Mouse (Mus musculus) forelimb bud, embryonic 11.5 days (tissue): ENCODE measurements around the gene Rps11.
A peak's percentile ranks its signal among the peaks of the same experiment; 100 is the strongest.

Experiments
- DNase-seq: peaks from one replicate; pipeline ENCODE4 v3.0.0-alpha.2; 2012; ENCODE audit warnings: low read depth, low spot score

Gene Rps11

DNA sequence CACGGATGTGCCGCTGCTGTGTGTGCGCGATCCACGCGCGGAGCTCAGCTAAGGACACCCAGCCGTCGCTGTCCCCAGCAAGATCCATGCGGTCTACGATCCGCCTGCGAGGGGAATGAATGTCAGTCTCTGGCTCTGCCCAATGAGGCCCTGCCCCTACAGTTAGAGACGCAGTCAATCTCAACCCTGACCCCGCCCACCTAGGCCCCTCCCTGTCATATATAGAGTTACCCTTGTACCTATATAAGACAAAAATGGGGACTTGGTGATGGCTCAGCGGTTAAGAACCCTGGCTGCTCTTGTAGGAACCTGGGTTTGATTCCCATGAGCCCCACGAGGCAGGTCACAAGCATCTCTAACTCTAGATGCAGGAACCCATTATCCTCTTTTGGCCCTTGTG lies 35.6 kb downstream of the Rps11 start:
- no peak for DNase-seq

DNA sequence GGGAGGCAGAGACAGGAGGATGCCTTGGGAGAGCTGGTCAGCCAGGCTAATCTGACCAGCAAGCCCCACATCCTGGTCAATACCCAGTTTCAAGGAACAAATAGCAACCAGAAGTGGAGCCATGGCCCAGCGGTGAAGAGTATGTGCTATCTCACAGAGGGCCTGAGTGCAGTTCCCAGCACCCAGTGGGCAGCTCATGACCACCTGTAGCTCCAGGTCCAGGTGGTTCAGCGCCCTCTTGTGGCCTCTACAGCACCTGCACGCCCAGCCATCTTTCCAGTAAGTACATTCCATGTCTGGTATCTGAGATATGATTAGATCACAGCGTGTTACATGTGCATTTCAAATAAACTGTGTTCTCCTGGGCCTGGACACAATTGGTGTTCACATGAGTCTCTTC lies 38.2 kb downstream of the Rps11 start:
- no peak for DNase-seq

DNA sequence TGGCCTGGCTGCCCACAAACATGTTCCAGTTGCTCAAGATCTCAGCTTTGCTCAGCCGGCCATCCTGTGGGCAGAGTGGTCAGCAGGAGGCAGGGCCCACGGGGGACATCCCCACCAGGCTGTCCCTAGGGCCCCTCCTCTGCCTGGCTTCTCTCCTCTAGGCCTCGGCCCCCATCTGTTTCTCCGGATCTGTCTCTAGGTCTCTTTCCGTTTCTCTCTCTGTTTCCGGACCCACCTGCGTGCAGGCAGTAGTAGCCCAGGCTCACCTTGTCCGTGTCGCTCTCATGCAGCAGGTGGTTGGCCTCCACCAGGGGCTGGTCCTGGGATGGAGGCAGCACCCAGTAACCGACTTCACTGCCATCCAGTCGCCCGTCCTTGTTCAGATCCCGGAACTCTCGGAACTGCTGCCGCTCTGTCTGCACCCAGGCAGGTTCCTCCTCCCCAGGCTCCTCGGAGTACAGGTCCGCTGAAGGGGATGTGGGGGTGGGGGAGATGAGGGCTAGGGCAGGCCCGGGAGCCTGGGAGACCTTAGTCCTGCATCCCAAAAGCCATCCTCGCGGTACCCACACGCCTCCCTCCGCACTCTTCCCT lies 40.8 kb downstream of the Rps11 start:
- DNase-seq, result no peak

DNA sequence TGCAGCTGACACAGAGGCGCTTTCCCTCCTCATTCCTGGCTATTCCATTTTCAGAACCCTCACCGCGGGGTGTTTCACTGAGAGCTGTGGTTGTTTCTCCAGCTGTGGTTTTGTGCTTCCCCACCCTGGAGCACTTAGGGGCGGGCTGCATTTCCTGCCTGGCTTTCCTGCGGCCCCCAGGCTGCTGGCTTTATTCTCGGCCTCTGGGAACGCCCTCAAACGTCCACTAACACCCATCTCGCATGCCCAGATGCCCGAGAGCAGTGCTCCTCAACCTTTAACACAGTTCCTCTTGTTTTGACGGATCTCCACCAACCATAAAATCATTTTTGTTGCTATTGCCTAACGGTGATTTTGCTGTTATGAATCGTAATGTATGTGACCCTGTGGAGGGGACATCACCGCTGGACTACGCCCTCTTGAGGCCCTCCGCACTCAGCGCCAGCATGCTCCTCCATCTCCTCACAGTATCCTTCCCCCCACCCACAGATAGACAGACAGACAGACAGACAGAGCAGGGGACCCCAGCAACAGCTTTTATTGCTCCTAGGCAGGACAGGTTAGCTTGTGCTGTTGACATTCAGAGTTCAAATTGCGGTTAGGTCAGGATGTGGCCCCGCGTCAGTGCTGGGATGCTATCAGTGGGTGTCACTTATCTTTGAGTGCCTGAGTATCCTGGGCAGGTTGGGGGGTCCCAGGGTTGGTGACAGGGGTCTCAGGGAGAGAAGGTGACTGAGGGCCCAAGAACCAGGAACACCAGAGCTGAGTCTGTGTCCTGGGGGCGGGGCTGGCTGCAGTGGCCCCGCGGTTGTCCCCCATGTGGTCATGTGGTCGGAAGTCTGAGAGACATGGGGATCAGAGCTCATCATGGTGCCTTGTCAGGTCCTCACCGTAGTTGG lies 41.6 kb downstream of the Rps11 start:
- no peak for DNase-seq

DNA sequence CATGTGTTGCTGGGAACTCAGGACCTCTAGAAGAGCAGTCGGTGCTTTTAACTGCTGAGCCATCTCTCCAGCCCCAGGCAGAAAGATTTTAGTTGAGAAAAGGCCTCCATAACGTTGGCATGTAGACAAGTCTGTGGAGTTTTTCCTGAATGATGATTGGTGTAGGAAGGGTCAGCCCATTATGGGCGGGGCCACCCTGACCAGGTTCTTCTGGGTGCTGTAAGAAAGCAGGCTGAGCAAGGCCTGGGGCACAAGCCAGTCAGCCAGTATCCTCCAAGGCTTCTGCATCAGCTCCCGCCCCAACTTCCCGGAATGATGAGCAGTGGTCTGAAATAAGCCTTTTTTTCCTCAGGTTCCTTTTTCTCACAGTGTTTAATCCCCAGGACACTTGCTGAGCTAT lies 43.2 kb downstream of the Rps11 start:
- DNase-seq, result no peak

DNA sequence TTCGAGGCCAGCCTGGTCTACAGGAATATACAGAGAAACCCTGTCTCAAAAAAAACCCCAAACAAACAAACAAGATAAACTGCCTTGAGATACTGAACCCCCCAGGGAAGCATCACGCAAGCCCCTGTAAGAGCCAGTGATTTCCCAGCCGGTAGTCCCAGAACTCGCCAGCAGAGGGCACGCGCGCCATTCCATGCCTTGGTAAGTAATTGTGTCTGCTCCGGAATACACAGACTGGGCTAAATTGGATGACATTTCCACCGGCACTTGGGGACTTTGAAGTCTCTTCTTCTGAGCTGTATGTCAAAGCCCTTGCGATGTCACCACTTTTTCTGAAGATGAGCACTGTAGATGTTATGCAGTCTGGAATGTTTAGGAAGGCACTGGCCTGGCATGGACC lies 44.4 kb downstream of the Rps11 start:
- peak; percentile 86 for DNase-seq

DNA sequence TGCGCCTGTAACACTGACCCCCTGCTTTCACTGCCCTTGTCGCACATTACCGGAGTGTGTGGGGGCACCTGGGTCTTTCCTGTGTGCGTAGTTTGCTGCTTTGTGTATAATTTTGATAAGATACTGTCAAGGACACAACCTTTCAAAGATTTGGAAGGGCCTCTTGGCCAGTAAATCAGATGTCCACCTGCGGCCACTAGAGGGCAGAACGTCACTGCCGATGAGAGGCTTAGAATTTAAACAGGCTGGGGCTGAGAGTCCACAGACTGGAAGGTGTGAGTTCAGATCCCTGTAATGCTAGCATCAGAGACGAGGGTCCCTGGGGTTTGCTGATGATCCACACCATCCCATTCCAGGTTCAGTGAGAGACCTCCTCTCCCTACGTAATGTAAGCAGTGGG lies 45.7 kb downstream of the Rps11 start:
- DNase-seq, result peak; percentile 71

DNA sequence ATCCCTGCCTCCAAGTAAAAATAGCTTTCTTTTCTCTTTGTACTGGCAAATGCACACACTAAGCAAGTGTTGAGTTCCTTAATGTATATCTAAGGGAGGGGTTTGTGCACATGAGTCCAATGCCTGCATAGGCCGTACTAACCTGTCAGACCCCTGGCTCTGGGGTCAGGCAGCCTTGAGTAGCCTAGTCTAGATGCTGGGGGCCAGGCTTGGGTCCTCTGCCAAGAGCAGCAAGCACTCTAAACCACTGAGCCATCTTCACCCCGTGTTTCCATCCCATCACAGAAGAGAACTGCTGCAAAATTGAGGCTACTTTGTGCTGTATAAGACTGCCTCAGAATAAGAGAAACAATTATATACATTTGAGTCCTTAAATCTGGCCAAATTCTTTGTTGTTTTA lies 46.4 kb downstream of the Rps11 start:
- no peak for DNase-seq

DNA sequence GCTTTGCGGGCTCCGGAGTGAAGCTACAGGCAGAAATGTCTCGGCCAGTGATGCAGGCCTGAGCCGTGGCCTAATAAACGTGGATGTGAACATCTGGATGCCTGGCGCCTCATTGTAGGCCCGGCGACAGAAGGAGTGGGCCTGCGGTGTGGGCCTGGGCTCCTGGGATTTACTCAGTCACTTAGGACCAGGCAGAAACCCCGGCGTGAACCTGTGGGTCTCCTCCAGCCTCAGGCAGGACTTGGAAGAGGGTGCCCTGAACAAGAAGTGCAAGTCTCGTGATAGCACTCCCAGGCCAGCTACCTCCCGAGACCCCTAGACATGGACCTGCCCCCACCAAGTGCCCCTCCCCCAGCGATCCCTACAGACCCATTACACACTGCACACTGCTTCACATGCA lies 46.9 kb downstream of the Rps11 start:
- DNase-seq, result no peak

DNA sequence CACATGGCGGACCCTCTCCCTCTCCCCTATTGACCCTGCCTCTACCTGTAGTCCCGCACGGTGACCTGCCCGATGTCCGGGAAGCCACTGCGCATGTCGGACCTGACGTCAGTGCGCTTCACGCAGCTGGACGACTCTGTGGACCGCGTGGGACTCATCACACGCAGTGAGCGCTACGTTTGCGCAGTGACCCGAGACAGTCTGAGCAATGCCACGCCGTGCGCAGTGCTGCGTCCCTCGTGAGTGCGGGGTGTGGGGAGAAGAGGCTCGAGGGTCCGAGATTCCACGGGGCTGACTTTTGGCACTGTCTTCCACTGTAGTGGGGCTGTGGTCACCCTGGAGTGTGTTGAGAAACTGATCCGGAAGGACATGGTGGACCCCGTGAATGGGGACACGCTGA lies 47.7 kb downstream of the Rps11 start:
- DNase-seq, result no peak

DNA sequence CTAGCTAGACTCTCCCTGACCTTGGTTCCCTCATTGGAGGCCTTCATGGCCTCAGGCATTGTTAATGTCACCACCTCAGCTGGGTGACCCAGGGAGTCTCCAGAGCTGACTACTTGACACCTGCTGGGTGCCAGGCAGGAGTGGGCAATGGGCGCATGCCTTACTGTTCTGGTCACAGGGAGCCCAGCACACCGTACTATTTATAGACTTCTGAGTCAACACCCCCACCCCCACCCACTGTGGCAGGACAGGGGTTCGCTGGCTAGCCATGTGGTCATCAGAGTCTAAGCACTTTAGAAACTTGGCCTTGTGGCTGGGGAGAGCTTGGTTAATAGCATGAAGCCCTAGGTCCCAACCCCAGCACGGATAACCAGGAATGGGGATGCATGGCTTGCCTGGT lies 48.8 kb downstream of the Rps11 start:
- no peak for DNase-seq

DNA sequence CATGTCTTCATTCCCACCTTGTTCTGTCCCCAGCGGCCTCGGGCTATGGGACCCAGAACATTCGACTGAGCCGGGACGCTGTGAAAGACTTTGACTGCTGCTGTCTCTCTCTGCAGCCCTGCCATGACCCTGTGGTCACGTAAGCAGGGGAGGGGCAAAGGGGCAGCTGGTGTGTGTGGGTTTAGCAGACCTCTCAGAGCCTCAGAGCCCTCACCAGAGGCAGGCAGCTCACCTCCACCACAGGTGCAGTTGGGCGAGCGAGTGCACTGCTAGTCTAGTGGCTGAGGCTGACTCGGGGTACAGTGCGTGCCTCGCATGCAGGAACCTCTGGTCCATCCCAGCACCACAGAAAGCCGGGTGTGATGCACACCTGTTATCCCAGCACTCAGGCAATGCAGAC lies 50.3 kb downstream of the Rps11 start:
- DNase-seq, result no peak

DNA sequence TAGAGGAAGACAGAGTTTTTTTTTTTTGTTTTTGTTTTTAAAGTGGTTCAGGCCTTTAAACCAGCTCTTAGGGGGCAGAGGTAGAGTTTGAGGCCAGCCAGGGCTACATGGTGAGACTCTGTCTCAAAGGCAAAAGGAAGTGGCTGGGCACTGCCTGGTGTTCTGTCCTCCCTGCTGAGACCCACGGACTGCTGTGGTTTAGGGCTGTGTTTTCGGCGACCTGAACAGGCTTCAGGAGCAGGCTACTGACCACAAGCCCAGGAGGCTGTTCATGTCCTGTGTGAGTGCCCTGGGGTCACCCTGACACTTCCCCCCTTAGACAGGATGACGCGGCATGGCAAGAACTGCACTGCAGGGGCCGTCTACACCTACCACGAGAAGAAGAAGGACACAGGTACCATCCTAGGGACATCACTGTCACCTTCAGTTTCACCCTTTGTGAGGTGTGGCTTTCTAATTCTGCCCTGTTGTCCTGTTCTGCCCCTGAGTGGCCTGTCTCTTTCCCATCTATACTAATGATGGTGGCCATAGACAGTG lies 51.0 kb downstream of the Rps11 start:
- DNase-seq, result no peak
